Mouse (Mus musculus) brown adipose tissue, adult 24 weeks (tissue): ENCODE measurements around the gene Armh3. TPM values are rescaled to one million over a fixed set of nuclear protein-coding genes. Genes with fewer than 3 reads are reported as not detected.

Source experiments
- H3K27ac ChIP-seq: fragments of 200-500 bp; replicated peaks from 2 replicates; pipeline ENCODE4 v1.5.1; 2012; ENCODE audit warnings: low read depth, mild to moderate bottlenecking, low read length
- H3K4me1 ChIP-seq: fragments of 200-500 bp; 2 replicates; pipeline ENCODE4 v1.6.1; 2012; ENCODE audit warnings: low read length, mixed read lengths; ENCODE audit not compliant: control insufficient read depth, insufficient read depth, insufficient read length
- H3K4me3 ChIP-seq: fragments of 200-500 bp; 2 replicates; pipeline ENCODE4 v1.5.1; 2012; ENCODE audit warnings: low read depth, mild to moderate bottlenecking, low read length, moderate library complexity; ENCODE audit not compliant: insufficient read depth
- polyA plus RNA-seq: library from polyadenylated mRNA; stranded (reverse); fragments of >200 nt; gene quantifications from 2 replicates; pipeline ENCODE4 v1.2.4, GENCODE M21; 2012; ENCODE audit not compliant: missing spikeins, insufficient read depth, insufficient read length

The Armh3 gene
- polyA plus RNA-seq, 1 experiment, result 8.3 TPM

GRCm38 (mm10) chr19:45844209-45844608 is 154.1 kb downstream of the Armh3 start:
- no peak overlapping the region for H3K4me3 ChIP-seq
- no peak overlapping the region for H3K27ac ChIP-seq

GRCm38 (mm10) chr19:45843424-45843823 is 154.9 kb downstream of the Armh3 start:
- Histone ChIP-seq H3K27ac (no peak overlapping the region), H3K4me1 (no peaks in the 10 kb centered on the region), H3K4me3 (no peak overlapping the region)

More at GRCm38 (mm10) chr19:45844209-45844608, 154.1 kb downstream of the Armh3 start:
- H3K4me1 ChIP-seq, result no peaks in the 10 kb centered on the region

GRCm38 (mm10) chr19:45837050-45837994 is 161.0 kb downstream of the Armh3 start:
- no peak overlapping the region for H3K4me3 ChIP-seq
- H3K4me1 ChIP-seq, result no peaks in the 10 kb centered on the region
- H3K27ac ChIP-seq, result no peak overlapping the region

GRCm38 (mm10) chr19:45835490-45835889 is 162.8 kb downstream of the Armh3 start:
- Histone ChIP-seq H3K27ac (no peak overlapping the region), H3K4me1 (no peaks in the 10 kb centered on the region), H3K4me3 (no peak overlapping the region)

GRCm38 (mm10) chr19:45833665-45834064 is 164.6 kb downstream of the Armh3 start:
- H3K4me3 ChIP-seq, result no peak overlapping the region
- no peaks in the 10 kb centered on the region for H3K4me1 ChIP-seq
- H3K27ac ChIP-seq, result no peak overlapping the region

GRCm38 (mm10) chr19:45830679-45831078 is 167.6 kb downstream of the Armh3 start:
- H3K27ac ChIP-seq, result no peak overlapping the region
- H3K4me3 ChIP-seq, result no peak overlapping the region
- no peaks in the 10 kb centered on the region for H3K4me1 ChIP-seq

GRCm38 (mm10) chr19:45827736-45828135 is 170.6 kb downstream of the Armh3 start:
- no peak overlapping the region for H3K27ac ChIP-seq
- no peaks in the 10 kb centered on the region for H3K4me1 ChIP-seq
- H3K4me3 ChIP-seq, result no peak overlapping the region

- Histone ChIP-seq H3K4me3 (no peak overlapping the region), H3K4me1 (no peaks in the 10 kb centered on the region), H3K27ac (no peak overlapping the region)
These were observed 171.2 kb downstream of the Armh3 start for GRCm38 (mm10) chr19:45827125-45827524.

- Histone ChIP-seq H3K4me3 (no peak overlapping the region), H3K27ac (no peak overlapping the region), H3K4me1 (peaks cover 4% of the 10 kb centered on the region; the same call in 1 of the 2 replicates)
These were observed 172.1 kb downstream of the Armh3 start for GRCm38 (mm10) chr19:45826146-45826545.

- Histone ChIP-seq H3K27ac (no peak overlapping the region), H3K4me3 (no peak overlapping the region), H3K4me1 (peaks cover 8% of the 10 kb centered on the region; the same call in 1 of the 2 replicates)
These were observed 176.5 kb downstream of the Armh3 start for GRCm38 (mm10) chr19:45821832-45822231.

- Histone ChIP-seq H3K4me1 (peaks cover 8% of the 10 kb centered on the region; the same call in 1 of the 2 replicates), H3K4me3 (no peak overlapping the region), H3K27ac (no peak overlapping the region)
These were observed 180.3 kb downstream of the Armh3 start for GRCm38 (mm10) chr19:45817816-45818490.

- Histone ChIP-seq H3K4me3 (no peak overlapping the region), H3K27ac (no peak overlapping the region), H3K4me1 (peaks cover 8% of the 10 kb centered on the region; the same call in 1 of the 2 replicates)
These were observed 181.6 kb downstream of the Armh3 start for GRCm38 (mm10) chr19:45816727-45817126.

GRCm38 (mm10) chr19:45815831-45816405 is 182.4 kb downstream of the Armh3 start, which contains the start of gene Kcnip2:
Gene Kcnip2, minus strand, starts transcription at chr19:45816061.
- H3K4me3 ChIP-seq, result no peak within 1 kb of the TSS
- H3K27ac ChIP-seq, result no peak within 1 kb of the TSS

GRCm38 (mm10) chr19:45815170-45815569 is 183.1 kb downstream of the Armh3 start:
- Histone ChIP-seq H3K27ac (no peak overlapping the region), H3K4me3 (no peak overlapping the region), H3K4me1 (no peaks in the 10 kb centered on the region)

More at GRCm38 (mm10) chr19:45815831-45816405, 182.4 kb downstream of the Armh3 start, which contains the start of gene Kcnip2:
- peaks cover 3% of the 10 kb centered on the region; the same call in 1 of the 2 replicates for H3K4me1 ChIP-seq

GRCm38 (mm10) chr19:45813801-45814200 is 184.5 kb downstream of the Armh3 start:
- no peak overlapping the region for H3K27ac ChIP-seq
- H3K4me3 ChIP-seq, result no peak overlapping the region
- H3K4me1 ChIP-seq, result no peaks in the 10 kb centered on the region
